Mouse (Mus musculus): ENCODE results near the gene Fhad1. TPM values are rescaled to one million over a fixed set of nuclear protein-coding genes. Genes with fewer than 3 reads are reported as not detected.

Fhad1 gene
- total and polyA plus RNA-seq, 3 experiments = 4.8 to 8.6 (median 5.5) TPM

GRCm38 (mm10) chr4:142049963-142050362, 35.1 kb upstream of the Fhad1 start:
- in situ Hi-C loops (cut with MboI; ENCODE audit: low pct_ligation_motif_present, low pct_unique_long_range_greater_than_20kb, low sequenced_read_pairs) (no loop called here), dilution Hi-C loops (cut with MboI; ENCODE audit: extremely low pct_ligation_motif_present, extremely low pct_unique_long_range_greater_than_20kb, low sequenced_read_pairs) (no loop called here)
- no peaks in the 10 kb centered on the region for H3K36me3 ChIP-seq (replicated peaks in 1 of 2; ENCODE audit: control insufficient read depth in 1 of 2, insufficient read depth in 1 of 2, low read length in 1 of 2)
- peaks cover 6 to 40% of the 10 kb centered on the region in 2 experiments; a peak in 3 of 4 replicates for H3K4me1 ChIP-seq (ENCODE audit: control insufficient read depth in 1 of 2, insufficient read depth in 2 of 2)
- TF ChIP-seq ELF1 (IDR thresholded peaks at IDR 0.05; ENCODE audit: low read depth, low read length) (no peak), MAZ (IDR thresholded peaks at IDR 0.05; ENCODE audit: low read depth, low read length) (no peak), TCF12 (IDR thresholded peaks at IDR 0.05; ENCODE audit: low read depth, low read length) (no peak), ZKSCAN1 (IDR thresholded peaks at IDR 0.05; ENCODE audit: borderline replicate concordance, low read depth, low read length) (no peak), CTCF (conservative IDR thresholded peaks at IDR 0.05 in 1 of 2, IDR thresholded peaks at IDR 0.05 in 1 of 2; ENCODE audit: low read depth in 2 of 2, low read length in 2 of 2) (peak in 1 of 2 experiments; percentile 37; a peak in 2 of 4 replicates), PAX5 (IDR thresholded peaks at IDR 0.05; ENCODE audit: low read length) (no peak), TBP (conservative IDR thresholded peaks at IDR 0.05; ENCODE audit: low read depth, low read length) (no peak), JUND (conservative IDR thresholded peaks at IDR 0.05; ENCODE audit: low read depth, low read length) (no peak)
- no peak overlapping the region for H3K4me3 ChIP-seq (replicated peaks in 1 of 3; ENCODE audit: low read depth in 2 of 3, low read length in 2 of 3, poor library complexity in 1 of 3)
- no peak overlapping the region for H3K9ac ChIP-seq (ENCODE audit: insufficient read depth, low read depth)
- no peaks in the 10 kb centered on the region for H3K27me3 ChIP-seq (replicated peaks)
- H3K4me2 ChIP-seq (ENCODE audit: insufficient read depth, low read depth, poor library complexity, severe bottlenecking) = no peak overlapping the region
- no peak overlapping the region for H3K27ac ChIP-seq (ENCODE audit: insufficient read depth, low read depth)
- DNase-seq (ENCODE audit: extremely low read depth) = no peak
- H3K79me2 ChIP-seq (replicated peaks; ENCODE audit: control insufficient read depth, extremely low read depth, insufficient read depth, poor library complexity, severe bottlenecking) = no peaks in the 10 kb centered on the region
- no peaks in the 10 kb centered on the region for H3K9me3 ChIP-seq (replicated peaks; ENCODE audit: low read length)

- in situ Hi-C loops (cut with MboI; ENCODE audit: low pct_ligation_motif_present, low pct_unique_long_range_greater_than_20kb, low sequenced_read_pairs) = no loop called here
- Histone ChIP-seq H3K79me2 (replicated peaks; ENCODE audit: control insufficient read depth, extremely low read depth, insufficient read depth, poor library complexity, severe bottlenecking) (no peaks in the 10 kb centered on the region), H3K27me3 (replicated peaks) (no peaks in the 10 kb centered on the region), H3K9me3 (replicated peaks; ENCODE audit: low read length) (no peaks in the 10 kb centered on the region), H3K27ac (ENCODE audit: insufficient read depth, low read depth) (no peak overlapping the region), H3K4me3 (replicated peaks in 1 of 3; ENCODE audit: low read depth in 2 of 3, low read length in 2 of 3, poor library complexity in 1 of 3) (no peak overlapping the region), H3K36me3 (replicated peaks in 1 of 2; ENCODE audit: control insufficient read depth in 1 of 2, insufficient read depth in 1 of 2, low read length in 1 of 2) (no peaks in the 10 kb centered on the region), H3K4me1 (ENCODE audit: control insufficient read depth in 1 of 2, insufficient read depth in 2 of 2) (peaks cover 3 to 39% of the 10 kb centered on the region in 2 experiments; a peak in 3 of 4 replicates), H3K9ac (ENCODE audit: insufficient read depth, low read depth) (no peak overlapping the region), H3K4me2 (ENCODE audit: insufficient read depth, low read depth, poor library complexity, severe bottlenecking) (no peak overlapping the region)
- no peak for DNase-seq (ENCODE audit: extremely low read depth)
- dilution Hi-C loops (cut with MboI; ENCODE audit: extremely low pct_ligation_motif_present, extremely low pct_unique_long_range_greater_than_20kb, low sequenced_read_pairs) = no loop called here
- TF ChIP-seq USF2 (conservative IDR thresholded peaks at IDR 0.05; ENCODE audit: low read depth, low read length) (no peak), GABPA (IDR thresholded peaks at IDR 0.05; ENCODE audit: insufficient replicate concordance, low read depth, low read length) (no peak), JUN (IDR thresholded peaks at IDR 0.05; ENCODE audit: insufficient read depth, low read depth, low read length) (no peak), MAZ (IDR thresholded peaks at IDR 0.05; ENCODE audit: low read depth, low read length) (no peak), ZC3H11A (IDR thresholded peaks at IDR 0.05; ENCODE audit: low read depth, low read length) (no peak), PAX5 (IDR thresholded peaks at IDR 0.05; ENCODE audit: low read length) (no peak), SMC3 (IDR thresholded peaks at IDR 0.05; ENCODE audit: low read depth, low read length) (no peak)
Measured at GRCm38 (mm10) chr4:142048391-142048790, 33.5 kb upstream of the Fhad1 start.

- no peak overlapping the region for H3K4me2 ChIP-seq (ENCODE audit: insufficient read depth, low read depth, poor library complexity, severe bottlenecking)
- no peaks in the 10 kb centered on the region for H3K36me3 ChIP-seq (replicated peaks in 1 of 2; ENCODE audit: control insufficient read depth in 1 of 2, insufficient read depth in 1 of 2, low read length in 1 of 2)
- in situ Hi-C loops (cut with MboI; ENCODE audit: low pct_ligation_motif_present, low pct_unique_long_range_greater_than_20kb, low sequenced_read_pairs) = no loop called here
- no peaks in the 10 kb centered on the region for H3K79me2 ChIP-seq (replicated peaks; ENCODE audit: control insufficient read depth, extremely low read depth, insufficient read depth, poor library complexity, severe bottlenecking)
- peaks cover 3 to 37% of the 10 kb centered on the region in 2 experiments; a peak in 3 of 4 replicates for H3K4me1 ChIP-seq (ENCODE audit: control insufficient read depth in 1 of 2, insufficient read depth in 2 of 2)
- H3K9ac ChIP-seq (ENCODE audit: insufficient read depth, low read depth) = no peak overlapping the region
- DNase-seq (ENCODE audit: extremely low read depth) = no peak
- H3K27ac ChIP-seq (ENCODE audit: insufficient read depth, low read depth) = no peak overlapping the region
- no peak overlapping the region for H3K4me3 ChIP-seq (replicated peaks in 1 of 3; ENCODE audit: low read depth in 2 of 3, low read length in 2 of 3, poor library complexity in 1 of 3)
- dilution Hi-C loops (cut with MboI; ENCODE audit: extremely low pct_ligation_motif_present, extremely low pct_unique_long_range_greater_than_20kb, low sequenced_read_pairs) = no loop called here
- no peaks in the 10 kb centered on the region for H3K9me3 ChIP-seq (replicated peaks; ENCODE audit: low read length)
- TF ChIP-seq MYC (IDR thresholded peaks at IDR 0.05; ENCODE audit: low read depth, low read length) (no peak), PAX5 (IDR thresholded peaks at IDR 0.05; ENCODE audit: low read length) (no peak), TCF12 (IDR thresholded peaks at IDR 0.05; ENCODE audit: low read depth, low read length) (no peak), MAZ (IDR thresholded peaks at IDR 0.05; ENCODE audit: low read depth, low read length) (no peak), NRF1 (IDR thresholded peaks at IDR 0.05; ENCODE audit: low read depth, low read length) (no peak), JUND (conservative IDR thresholded peaks at IDR 0.05; ENCODE audit: low read depth, low read length) (no peak), USF1 (IDR thresholded peaks at IDR 0.05; ENCODE audit: low read depth, low read length) (no peak), MAX (IDR thresholded peaks at IDR 0.05; ENCODE audit: low read length) (no peak), EP300 (IDR thresholded peaks at IDR 0.05; ENCODE audit: low read length) (no peak), MXI1 (IDR thresholded peaks at IDR 0.05; ENCODE audit: low read depth, low read length) (no peak), MEF2A (IDR thresholded peaks at IDR 0.05; ENCODE audit: borderline replicate concordance, low read depth, low read length) (no peak), RAD21 (IDR thresholded peaks at IDR 0.05; ENCODE audit: low read depth, low read length) (no peak), POLR2A (IDR thresholded peaks at IDR 0.05; ENCODE audit: low read depth, low read length) (no peak), CHD1 (IDR thresholded peaks at IDR 0.05; ENCODE audit: low read depth, low read length) (no peak), ETS1 (conservative IDR thresholded peaks at IDR 0.05; ENCODE audit: low read depth, low read length) (no peak)
- H3K27me3 ChIP-seq (replicated peaks) = no peaks in the 10 kb centered on the region
Measured at GRCm38 (mm10) chr4:142047005-142047404, 32.1 kb upstream of the Fhad1 start.
